Mouse (Mus musculus) kidney, adult 10 weeks (tissue): ENCODE results near the gene Col11a2. TPM values are rescaled to one million over a fixed set of nuclear protein-coding genes. Genes with fewer than 3 reads are reported as not detected.

Experiments
- polyA plus RNA-seq: library from polyadenylated mRNA; stranded (reverse); fragments of 350-450 nt; fragmentation: Illumina TruSeq; extraction: RNeasy Lipid Tissue Mini Kit (QIAGEN cat#74804); gene quantifications from one replicate; pipeline ENCODE4 v1.2.3, GENCODE M21; 2014; ENCODE audit warnings: low read depth, low replicate concordance

Gene Col11a2
- polyA plus RNA-seq = not detected

GRCm38 (mm10) chr17:34038878-34039561 lies at the start of gene Col11a2:
Gene Col11a2 (plus strand): TSS chr17:34039437.

DNA sequence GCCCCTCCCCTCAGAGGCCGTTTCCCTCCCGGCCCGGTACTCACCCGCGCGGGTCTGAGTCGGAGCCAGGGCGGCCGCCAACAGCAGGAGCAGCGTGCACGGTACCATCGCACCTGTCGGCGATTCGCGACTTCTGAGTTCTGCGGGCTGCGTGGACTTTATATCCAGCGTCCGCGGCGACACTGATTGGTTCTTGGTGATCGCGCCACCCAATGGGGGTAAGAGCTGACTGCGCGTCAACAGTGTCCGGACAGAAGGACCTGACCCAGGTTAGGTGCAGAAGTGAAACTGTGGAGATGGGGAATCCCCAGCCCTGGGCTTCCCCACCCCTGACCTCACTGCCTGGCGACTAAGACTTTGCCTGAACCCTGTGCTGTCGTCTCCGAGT lies 39.1 kb upstream of the Col11a2 start, which contains the start of gene H2-K1:
Gene H2-K1 (minus strand): TSS at position 198 of the 388 bp plus-strand sequence.

GRCm38 (mm10) chr17:34024317-34024821 lies 14.9 kb upstream of the Col11a2 start, which contains the start of gene Ring1:
Gene Ring1 (minus strand): TSS chr17:34024680.

DNA sequence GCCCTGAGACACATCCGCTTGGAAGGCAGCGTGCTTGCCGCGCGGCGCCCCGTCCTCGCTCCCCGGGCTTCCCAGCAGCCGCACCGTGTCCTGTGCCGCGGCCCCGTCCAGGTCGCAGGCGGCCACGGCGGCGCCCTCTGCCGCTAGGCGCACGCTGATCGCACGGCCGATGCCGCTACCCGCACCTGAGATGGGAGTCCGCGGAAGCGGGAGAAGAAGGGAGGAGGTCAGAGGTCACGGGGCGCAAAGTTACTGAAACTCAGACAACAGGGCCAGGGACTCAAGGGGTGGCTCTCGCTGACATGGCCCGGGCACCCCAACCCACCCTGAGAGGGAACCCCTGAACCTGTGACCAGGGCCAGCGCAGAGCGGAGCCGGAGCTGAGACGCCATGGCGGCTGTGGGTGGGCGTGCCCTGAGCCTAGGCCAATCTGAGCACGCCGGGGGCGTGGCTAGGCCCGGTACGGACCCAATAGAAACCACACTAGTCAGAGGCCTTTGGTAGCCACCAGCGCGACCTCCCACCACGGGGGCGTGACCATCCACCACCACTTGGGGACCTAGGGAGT lies 11.5 kb upstream of the Col11a2 start, which contains the start of gene H2-Ke6:
Gene H2-Ke6 (minus strand): TSS at position 405 of the 568 bp plus-strand sequence.

GRCm38 (mm10) chr17:34031465-34032173 lies 7.6 kb upstream of the Col11a2 start, which contains the start of the genes Slc39a7 and Rxrb:
Gene Slc39a7 (minus strand): TSS chr17:34031682.
Gene Rxrb (plus strand): TSS chr17:34031812.

GRCm38 (mm10) chr17:34092197-34092875 lies 53.1 kb downstream of the Col11a2 start, which contains the start of gene H2-Oa:
Gene H2-Oa (plus strand): TSS chr17:34092340.

Other genes starting within 250 kb of the Col11a2 start
- gene Kank3, start 228.9 kb upstream of the Col11a2 start, polyA plus RNA-seq = 10.2 TPM
- gene Rps28, start 214.9 kb upstream of the Col11a2 start, polyA plus RNA-seq = 57.1 TPM
- gene Ndufa7, start 214.9 kb upstream of the Col11a2 start, polyA plus RNA-seq = 17.8 TPM
- gene Cd320, start 196.3 kb upstream of the Col11a2 start, polyA plus RNA-seq = 6.0 TPM
- not detected for gene Gm7029, start 165.6 kb upstream of the Col11a2 start, polyA plus RNA-seq
- gene Kifc1, start 148.8 kb upstream of the Col11a2 start, polyA plus RNA-seq = not detected
- not detected for gene Platr17, start 134.3 kb upstream of the Col11a2 start, polyA plus RNA-seq
- gene Daxx, start 130.0 kb upstream of the Col11a2 start, polyA plus RNA-seq = 5.0 TPM
- gene Tapbp, start 123.5 kb upstream of the Col11a2 start, polyA plus RNA-seq = 17.3 TPM
- 1.3 TPM for gene Zbtb22, start 123.5 kb upstream of the Col11a2 start, polyA plus RNA-seq
- gene Rgl2, start 109.9 kb upstream of the Col11a2 start, polyA plus RNA-seq = 1.6 TPM
- 15.7 TPM for gene Pfdn6, start 99.1 kb upstream of the Col11a2 start, polyA plus RNA-seq
- gene Wdr46, start 98.8 kb upstream of the Col11a2 start, polyA plus RNA-seq = 0.24 TPM
- gene B3galt4, start 87.9 kb upstream of the Col11a2 start, polyA plus RNA-seq = not detected
- 2.9 TPM for gene Vps52, start 83.6 kb upstream of the Col11a2 start, polyA plus RNA-seq
- 17.5 TPM for gene Rps18, start 83.4 kb upstream of the Col11a2 start, polyA plus RNA-seq
- 78.8 TPM for gene H2-K1, start 39.1 kb upstream of the Col11a2 start, polyA plus RNA-seq
- gene Ring1, start 14.8 kb upstream of the Col11a2 start, polyA plus RNA-seq = 0.44 TPM
- gene H2-Ke6, start 11.4 kb upstream of the Col11a2 start, polyA plus RNA-seq = 3.7 TPM
- gene Slc39a7, start 7.8 kb upstream of the Col11a2 start, polyA plus RNA-seq = 0.73 TPM
- gene Rxrb, start 7.6 kb upstream of the Col11a2 start, polyA plus RNA-seq = 0.77 TPM
- gene H2-Oa, start 52.9 kb downstream of the Col11a2 start, polyA plus RNA-seq = not detected
- gene H2-DMa, start 80.1 kb downstream of the Col11a2 start, polyA plus RNA-seq = not detected
- gene Brd2, start 83.2 kb downstream of the Col11a2 start, polyA plus RNA-seq = 167 TPM
- 0.44 TPM for gene H2-DMb2, start 103.9 kb downstream of the Col11a2 start, polyA plus RNA-seq
- 7.9 TPM for gene H2-DMb1, start 113.6 kb downstream of the Col11a2 start, polyA plus RNA-seq
- gene Tap1, start 148.1 kb downstream of the Col11a2 start, polyA plus RNA-seq = 1.2 TPM
- not detected for gene Psmb9, start 148.3 kb downstream of the Col11a2 start, polyA plus RNA-seq
- gene Psmb8, start 158.3 kb downstream of the Col11a2 start, polyA plus RNA-seq = 0.73 TPM
- gene Tap2, start 164.1 kb downstream of the Col11a2 start, polyA plus RNA-seq = not detected
- gene H2-Ob, start 199.5 kb downstream of the Col11a2 start, polyA plus RNA-seq = 1.1 TPM
- gene H2-Ab1, start 218.3 kb downstream of the Col11a2 start, polyA plus RNA-seq = 18.3 TPM
- gene H2-Aa, start 248.4 kb downstream of the Col11a2 start, polyA plus RNA-seq = 51.8 TPM